Mouse (Mus musculus): ENCODE data around the gene Ppargc1a. TPM values are rescaled to one million over a fixed set of nuclear protein-coding genes. Genes with fewer than 3 reads are reported as not detected.

Ppargc1a gene
- polyA plus RNA-seq, 1 experiment from 2014 or later: 15.8 TPM

- H3K9ac ChIP-seq (ENCODE audit: low read depth, low read length): no peak overlapping the region
- no peaks in the 10 kb centered on the region for H3K27me3 ChIP-seq (ENCODE audit: control insufficient read depth, insufficient read depth, low read length)
- no peak for ATAC-seq (ENCODE audit: low FRiP score, low TSS enrichment)
- no peaks in the 10 kb centered on the region for H3K4me1 ChIP-seq (ENCODE audit: control insufficient read depth, insufficient read depth, low read length)
- no peaks in the 10 kb centered on the region for H3K9me3 ChIP-seq (ENCODE audit: control insufficient read depth, low read length)
- H3K36me3 ChIP-seq (ENCODE audit: control insufficient read depth, insufficient read depth, low read length): no peaks in the 10 kb centered on the region
- no peak overlapping the region for H3K4me3 ChIP-seq (ENCODE audit: low read length)
- H3K27ac ChIP-seq (ENCODE audit: low read depth, low read length): no peak overlapping the region
- 94% methylated on average over 1 of the region's 1 CpGs for WGBS
- H3K4me2 ChIP-seq (replicated peaks; ENCODE audit: low read depth, low read length): no peak overlapping the region
These were observed 36.2 kb downstream of the Ppargc1a start for GRCm38 (mm10) chr5:51531286-51531685.

- Histone ChIP-seq H3K4me2 (replicated peaks; ENCODE audit: low read depth, low read length) (no peak overlapping the region), H3K4me1 (ENCODE audit: control insufficient read depth, insufficient read depth, low read length) (no peaks in the 10 kb centered on the region), H3K27me3 (ENCODE audit: control insufficient read depth, insufficient read depth, low read length) (no peaks in the 10 kb centered on the region), H3K4me3 (ENCODE audit: low read length) (no peak overlapping the region), H3K9me3 (ENCODE audit: control insufficient read depth, low read length) (no peaks in the 10 kb centered on the region), H3K9ac (ENCODE audit: low read depth, low read length) (no peak overlapping the region), H3K36me3 (ENCODE audit: control insufficient read depth, insufficient read depth, low read length) (no peaks in the 10 kb centered on the region), H3K27ac (ENCODE audit: low read depth, low read length) (no peak overlapping the region)
- WGBS: 70% methylated on average over 2 of the region's 2 CpGs
- ATAC-seq (ENCODE audit: low FRiP score, low TSS enrichment): no peak
These were observed 38.1 kb downstream of the Ppargc1a start for GRCm38 (mm10) chr5:51529444-51529843.

DNA sequence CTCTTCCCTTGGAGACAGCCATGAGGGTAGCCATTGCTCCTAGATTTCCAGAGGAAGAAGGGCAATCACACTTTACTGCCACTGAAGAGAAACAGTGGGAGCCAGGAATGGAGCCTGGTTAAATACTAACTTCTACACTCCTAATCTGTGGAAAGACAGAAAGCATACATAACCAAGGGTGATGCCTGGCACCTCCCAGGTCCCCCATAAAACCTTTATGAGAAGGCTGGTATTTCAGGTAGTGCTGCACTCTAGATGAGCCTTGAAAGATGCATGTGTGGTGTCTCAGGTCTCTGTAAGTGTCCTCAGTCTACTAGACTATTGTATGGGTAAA lies 39.4 kb downstream of the Ppargc1a start:
- Histone ChIP-seq H3K36me3 (ENCODE audit: control insufficient read depth, insufficient read depth, low read length) (no peaks in the 10 kb centered on the region), H3K4me2 (replicated peaks; ENCODE audit: low read depth, low read length) (no peak overlapping the region), H3K27me3 (ENCODE audit: control insufficient read depth, insufficient read depth, low read length) (no peaks in the 10 kb centered on the region), H3K4me1 (ENCODE audit: control insufficient read depth, insufficient read depth, low read length) (no peaks in the 10 kb centered on the region), H3K27ac (ENCODE audit: low read depth, low read length) (no peak overlapping the region), H3K9me3 (ENCODE audit: control insufficient read depth, low read length) (no peaks in the 10 kb centered on the region), H3K4me3 (ENCODE audit: low read length) (no peak overlapping the region), H3K9ac (ENCODE audit: low read depth, low read length) (no peak overlapping the region)
- ATAC-seq (ENCODE audit: low FRiP score, low TSS enrichment): no peak

DNA sequence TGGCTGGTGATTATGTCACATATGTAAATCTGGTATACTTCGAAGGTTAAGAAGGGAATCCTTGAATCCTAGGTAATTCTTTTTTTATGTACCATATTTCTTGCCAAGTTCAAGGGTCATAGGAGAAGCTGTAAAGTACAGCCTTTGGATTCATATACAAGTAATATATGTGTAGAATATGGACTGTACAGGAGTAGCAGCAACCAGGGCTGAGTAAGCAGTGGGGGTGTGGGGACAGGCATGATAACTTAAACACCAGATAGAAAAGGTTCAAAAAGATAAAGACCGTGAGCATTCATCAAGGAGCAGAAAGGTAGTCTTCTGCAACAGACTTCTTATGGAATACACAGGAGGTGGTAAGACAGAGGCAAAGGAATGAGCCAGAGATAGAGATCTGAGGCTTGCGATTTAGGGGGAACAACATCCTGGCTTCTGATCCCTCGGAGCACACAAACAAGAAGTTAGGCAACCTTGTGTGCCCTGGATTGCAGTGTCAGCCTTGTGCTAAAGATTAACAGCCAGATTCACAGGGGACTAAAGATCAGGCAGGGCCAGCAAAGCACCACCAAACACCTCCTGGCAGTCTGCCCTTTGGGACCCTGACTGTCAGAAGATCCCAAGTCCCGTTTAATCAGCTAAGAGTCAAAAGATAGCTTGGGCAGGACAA lies 39.9 kb downstream of the Ppargc1a start:
- ATAC-seq (ENCODE audit: low FRiP score, low TSS enrichment): no peak

DNA sequence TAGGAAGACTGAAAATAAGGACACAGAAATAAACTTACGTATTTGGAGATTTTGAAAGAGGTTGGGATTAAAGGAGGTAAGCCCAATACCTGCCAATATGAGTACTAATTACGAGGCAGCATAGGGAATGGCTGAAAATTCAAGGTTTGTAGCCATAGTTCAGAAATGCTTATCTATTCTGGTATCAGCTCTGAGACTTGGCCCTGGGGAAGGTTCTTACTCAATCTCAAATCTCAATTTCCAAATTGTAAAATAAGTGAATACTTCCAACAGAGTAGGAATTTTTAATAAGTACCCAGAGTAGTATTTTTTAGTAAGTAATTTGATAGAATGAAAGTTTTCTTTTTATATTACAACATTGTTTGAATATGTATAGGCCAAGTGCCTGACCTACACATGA lies 41.7 kb downstream of the Ppargc1a start:
- no peak overlapping the region for H3K9ac ChIP-seq (ENCODE audit: low read depth, low read length)
- no peaks in the 10 kb centered on the region for H3K36me3 ChIP-seq (ENCODE audit: control insufficient read depth, insufficient read depth, low read length)
- no peak for ATAC-seq (ENCODE audit: low FRiP score, low TSS enrichment)
- no peaks in the 10 kb centered on the region for H3K9me3 ChIP-seq (ENCODE audit: control insufficient read depth, low read length)
- no peak overlapping the region for H3K27ac ChIP-seq (ENCODE audit: low read depth, low read length)
- no peak overlapping the region for H3K4me3 ChIP-seq (ENCODE audit: low read length)
- 85% methylated on average over 2 of the region's 2 CpGs for WGBS
- H3K4me2 ChIP-seq (replicated peaks; ENCODE audit: low read depth, low read length): no peak overlapping the region
- H3K27me3 ChIP-seq (ENCODE audit: control insufficient read depth, insufficient read depth, low read length): no peaks in the 10 kb centered on the region
- no peaks in the 10 kb centered on the region for H3K4me1 ChIP-seq (ENCODE audit: control insufficient read depth, insufficient read depth, low read length)

More for the DNA sequence above, 39.9 kb downstream of the Ppargc1a start:
- 66% methylated on average over 5 of the region's 5 CpGs for WGBS
- no peak overlapping the region for H3K4me2 ChIP-seq (replicated peaks; ENCODE audit: low read depth, low read length)
- H3K27ac ChIP-seq (ENCODE audit: low read depth, low read length): no peak overlapping the region
- H3K4me3 ChIP-seq (ENCODE audit: low read length): no peak overlapping the region
- no peaks in the 10 kb centered on the region for H3K4me1 ChIP-seq (ENCODE audit: control insufficient read depth, insufficient read depth, low read length)
- no peaks in the 10 kb centered on the region for H3K9me3 ChIP-seq (ENCODE audit: control insufficient read depth, low read length)
- no peak overlapping the region for H3K9ac ChIP-seq (ENCODE audit: low read depth, low read length)
- no peaks in the 10 kb centered on the region for H3K36me3 ChIP-seq (ENCODE audit: control insufficient read depth, insufficient read depth, low read length)
- H3K27me3 ChIP-seq (ENCODE audit: control insufficient read depth, insufficient read depth, low read length): no peaks in the 10 kb centered on the region

DNA sequence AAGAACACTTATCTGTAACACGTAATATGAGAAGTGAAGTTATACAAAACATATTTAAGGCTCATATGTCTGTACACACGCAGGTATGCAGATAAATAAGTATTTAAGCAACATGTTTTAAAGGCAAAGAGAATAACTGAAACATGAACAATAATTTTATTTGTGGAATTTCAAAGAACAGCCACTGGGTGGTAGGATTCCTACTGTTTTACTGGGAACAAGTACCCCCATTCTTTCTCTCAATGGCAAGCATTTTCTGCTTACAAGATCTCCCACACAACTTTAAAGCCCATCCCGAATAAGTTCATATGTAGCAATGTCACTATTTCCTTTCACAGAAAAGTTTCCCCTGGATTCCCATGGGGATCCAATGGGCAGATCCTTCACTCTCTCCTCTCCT lies 46.7 kb downstream of the Ppargc1a start:
- H3K9ac ChIP-seq (ENCODE audit: low read depth, low read length): no peak overlapping the region
- H3K36me3 ChIP-seq (ENCODE audit: control insufficient read depth, insufficient read depth, low read length): no peaks in the 10 kb centered on the region
- no peaks in the 10 kb centered on the region for H3K4me1 ChIP-seq (ENCODE audit: control insufficient read depth, insufficient read depth, low read length)
- H3K27ac ChIP-seq (ENCODE audit: low read depth, low read length): no peak overlapping the region
- no peaks in the 10 kb centered on the region for H3K9me3 ChIP-seq (ENCODE audit: control insufficient read depth, low read length)
- no peaks in the 10 kb centered on the region for H3K27me3 ChIP-seq (ENCODE audit: control insufficient read depth, insufficient read depth, low read length)
- no peak for ATAC-seq (ENCODE audit: low FRiP score, low TSS enrichment)
- no peak overlapping the region for H3K4me3 ChIP-seq (ENCODE audit: low read length)
- no peak overlapping the region for H3K4me2 ChIP-seq (replicated peaks; ENCODE audit: low read depth, low read length)
- WGBS: 85% methylated on average over 3 of the region's 3 CpGs

DNA sequence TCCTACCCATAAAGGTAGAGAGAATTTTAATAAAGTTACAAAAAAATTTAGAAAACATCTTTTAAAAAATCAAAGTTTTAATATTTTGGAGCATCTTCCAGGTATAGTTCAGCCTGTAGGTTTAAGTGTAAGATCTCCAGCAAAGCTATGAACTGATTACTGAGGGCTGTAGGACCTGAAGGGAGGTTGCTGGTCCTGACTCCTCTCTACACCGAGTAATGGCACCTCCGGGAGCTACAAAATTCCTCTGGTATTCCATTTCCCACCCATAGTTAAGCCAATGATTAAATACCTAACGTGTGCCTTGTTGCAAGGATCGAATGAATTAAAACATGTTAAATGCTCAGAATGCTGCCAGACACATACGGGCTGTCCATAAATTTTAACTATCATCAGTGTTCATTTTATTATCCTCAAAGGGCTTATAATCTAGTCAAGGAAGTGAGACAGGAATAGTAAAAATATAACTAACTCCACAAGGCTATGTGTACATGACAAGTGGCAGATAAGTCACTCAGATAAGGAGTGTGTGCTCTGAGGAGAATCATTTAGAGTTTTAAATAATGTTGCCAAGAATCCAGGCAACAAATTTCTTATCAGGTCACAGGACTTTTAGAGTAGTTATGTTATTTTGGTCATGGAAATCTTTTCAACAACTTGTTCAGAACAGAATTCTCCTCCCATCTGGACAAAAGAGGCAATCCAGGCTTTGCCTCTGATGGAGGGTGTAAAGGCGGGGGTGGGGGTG lies 49.9 kb downstream of the Ppargc1a start:
- no peak overlapping the region for H3K9ac ChIP-seq (ENCODE audit: low read depth, low read length)
- H3K36me3 ChIP-seq (ENCODE audit: control insufficient read depth, insufficient read depth, low read length): no peaks in the 10 kb centered on the region
- no peaks in the 10 kb centered on the region for H3K9me3 ChIP-seq (ENCODE audit: control insufficient read depth, low read length)
- WGBS: 58% methylated on average over 6 of the region's 6 CpGs
- H3K4me1 ChIP-seq (ENCODE audit: control insufficient read depth, insufficient read depth, low read length): no peaks in the 10 kb centered on the region
- no peak overlapping the region for H3K27ac ChIP-seq (ENCODE audit: low read depth, low read length)
- no peak for ATAC-seq (ENCODE audit: low FRiP score, low TSS enrichment)
- H3K27me3 ChIP-seq (ENCODE audit: control insufficient read depth, insufficient read depth, low read length): no peaks in the 10 kb centered on the region
- no peak overlapping the region for H3K4me3 ChIP-seq (ENCODE audit: low read length)
- no peak overlapping the region for H3K4me2 ChIP-seq (replicated peaks; ENCODE audit: low read depth, low read length)

- no peak overlapping the region for H3K9ac ChIP-seq (ENCODE audit: low read depth, low read length)
- H3K4me3 ChIP-seq (ENCODE audit: low read length): no peak overlapping the region
- no peak overlapping the region for H3K4me2 ChIP-seq (replicated peaks; ENCODE audit: low read depth, low read length)
- no peaks in the 10 kb centered on the region for H3K4me1 ChIP-seq (ENCODE audit: control insufficient read depth, insufficient read depth, low read length)
- ATAC-seq (ENCODE audit: low FRiP score, low TSS enrichment): no peak
- no peak overlapping the region for H3K27ac ChIP-seq (ENCODE audit: low read depth, low read length)
- no peaks in the 10 kb centered on the region for H3K9me3 ChIP-seq (ENCODE audit: control insufficient read depth, low read length)
- 88% methylated on average over 2 of the region's 2 CpGs for WGBS
- no peaks in the 10 kb centered on the region for H3K36me3 ChIP-seq (ENCODE audit: control insufficient read depth, insufficient read depth, low read length)
- no peaks in the 10 kb centered on the region for H3K27me3 ChIP-seq (ENCODE audit: control insufficient read depth, insufficient read depth, low read length)
These were observed 62.9 kb downstream of the Ppargc1a start for GRCm38 (mm10) chr5:51504654-51505053.

DNA sequence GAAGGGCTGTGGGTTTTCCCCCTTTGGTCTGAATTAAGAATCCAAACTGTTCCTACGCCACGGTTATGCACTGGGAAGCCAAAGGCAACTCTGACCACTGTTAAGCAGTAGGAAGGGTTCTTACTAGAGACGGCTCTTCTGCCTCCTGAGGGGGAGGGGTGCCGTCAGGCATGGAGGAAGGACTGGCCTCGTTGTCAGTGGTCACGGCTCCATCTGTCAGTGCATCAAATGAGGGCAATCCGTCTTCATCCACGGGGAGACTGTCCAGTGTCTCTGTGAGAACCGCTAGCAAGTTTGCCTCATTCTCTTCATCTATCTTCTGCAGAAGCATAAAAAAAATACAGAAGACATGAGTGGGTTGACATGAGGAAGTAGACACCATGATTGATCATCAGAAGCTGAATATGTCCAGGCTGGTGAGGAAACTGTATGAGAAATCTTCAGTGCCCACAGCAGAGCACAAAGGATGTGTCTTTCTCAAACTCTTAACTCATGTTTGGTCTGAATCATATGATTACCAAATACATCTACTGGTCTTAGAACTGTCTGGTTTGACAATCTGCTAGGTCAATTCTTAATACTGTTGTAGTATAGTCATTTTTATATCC lies 69.5 kb downstream of the Ppargc1a start:
- WGBS: 28% methylated on average over 9 of the region's 9 CpGs
- no peaks in the 10 kb centered on the region for H3K27me3 ChIP-seq (ENCODE audit: control insufficient read depth, insufficient read depth, low read length)
- no peak overlapping the region for H3K4me2 ChIP-seq (replicated peaks; ENCODE audit: low read depth, low read length)
- no peaks in the 10 kb centered on the region for H3K4me1 ChIP-seq (ENCODE audit: control insufficient read depth, insufficient read depth, low read length)
- H3K9me3 ChIP-seq (ENCODE audit: control insufficient read depth, low read length): no peaks in the 10 kb centered on the region
- no peak overlapping the region for H3K4me3 ChIP-seq (ENCODE audit: low read length)
- ATAC-seq (ENCODE audit: low FRiP score, low TSS enrichment): no peak
- no peak overlapping the region for H3K9ac ChIP-seq (ENCODE audit: low read depth, low read length)
- H3K36me3 ChIP-seq (ENCODE audit: control insufficient read depth, insufficient read depth, low read length): no peaks in the 10 kb centered on the region
- H3K27ac ChIP-seq (ENCODE audit: low read depth, low read length): no peak overlapping the region

Data from kidney, embryonic 14.5 days (tissue).